Mouse (Mus musculus) layer of hippocampus, adult 9-11 months (tissue): ENCODE results near the gene Rpp25l.
"Not testable (repeated sequence)": the region's sequence is repeated elsewhere in the genome, so short reads cannot be mapped to it uniquely, and the experiment has no call there.

Experiments
- DNase-seq: peaks from one replicate; pipeline ENCODE4 v3.0.0; 2022

Rpp25l gene

DNA sequence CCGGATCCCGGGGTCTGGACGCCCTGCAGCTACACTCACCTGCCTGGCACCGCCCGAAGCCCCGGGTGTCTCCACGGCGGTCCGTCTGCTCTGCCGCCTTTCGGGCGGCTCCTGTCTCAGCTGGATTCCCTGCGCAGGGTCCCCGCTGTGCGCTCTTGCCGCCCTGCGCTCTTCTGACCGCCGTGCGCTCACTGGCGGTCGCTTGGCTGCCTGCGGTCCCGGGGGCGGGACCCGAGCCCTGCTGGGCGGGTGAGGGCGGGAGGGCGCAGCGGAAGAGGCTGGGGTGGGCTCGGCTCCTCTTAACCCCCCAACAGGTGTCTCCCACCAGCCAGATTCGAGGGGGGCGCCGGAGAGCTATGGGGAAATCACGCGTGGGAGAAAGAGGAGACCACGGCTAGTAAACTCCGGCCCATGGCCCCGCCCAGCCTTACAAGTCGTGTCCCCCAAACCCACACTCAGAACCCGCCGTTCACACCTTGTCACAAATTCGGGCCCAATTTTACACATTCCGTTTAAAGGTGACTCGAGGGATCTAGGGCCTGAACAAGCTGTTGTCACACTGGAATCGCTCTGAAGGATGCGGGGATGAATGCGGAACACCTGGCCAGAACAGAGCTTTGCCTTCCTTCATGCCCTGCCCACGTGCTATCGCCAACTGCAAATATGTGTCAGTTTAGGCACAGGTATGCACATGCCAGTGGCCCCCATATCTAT is 17.9 kb upstream of the Rpp25l start, which contains the start of gene Arid3c:
Arid3c (minus strand) TSS at position 91 of the 714 bp plus-strand sequence.
- DNase-seq, result no peak

- DNase-seq, result no peak
These were observed 13.7 kb upstream of the Rpp25l start for GRCm38 (mm10) chr4:41726826-41727621.

DNA sequence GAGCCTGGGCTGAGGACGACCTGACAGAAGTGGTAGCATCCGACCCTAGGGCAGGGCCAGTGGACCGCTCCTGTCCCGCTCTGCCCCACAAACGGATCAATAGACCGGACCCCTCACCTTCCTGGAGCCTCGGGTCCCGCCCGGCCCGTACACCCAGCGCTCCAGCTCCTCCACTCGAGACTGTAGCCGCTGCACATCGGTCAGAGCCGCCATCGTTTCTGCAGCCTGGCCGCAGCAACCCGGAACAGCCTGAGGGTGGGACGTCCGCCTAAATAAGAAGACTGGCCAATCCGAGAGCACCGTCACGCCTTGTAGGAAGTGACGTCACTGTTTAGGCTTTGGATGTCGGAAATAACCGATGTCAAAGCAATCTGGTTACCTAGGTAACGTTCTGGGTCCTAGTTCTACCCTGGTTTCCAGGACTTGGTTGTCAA is 9.6 kb upstream of the Rpp25l start, which contains the start of gene Dctn3:
Dctn3 (minus strand) TSS at position 253 of the 434 bp plus-strand sequence.
- peak; percentile 97 for DNase-seq

- DNase-seq, result no peak
These were observed 3.5 kb upstream of the Rpp25l start for GRCm38 (mm10) chr4:41716834-41717233.

- peak; percentile 55 for DNase-seq
These were observed 2.3 kb upstream of the Rpp25l start for GRCm38 (mm10) chr4:41715596-41715995.

- no peak for DNase-seq
These were observed 1.7 kb upstream of the Rpp25l start for GRCm38 (mm10) chr4:41715082-41715481.

GRCm38 (mm10) chr4:41714276-41714675 is 942 bp upstream of the Rpp25l start:
- DNase-seq, result peak; percentile 71

DNA sequence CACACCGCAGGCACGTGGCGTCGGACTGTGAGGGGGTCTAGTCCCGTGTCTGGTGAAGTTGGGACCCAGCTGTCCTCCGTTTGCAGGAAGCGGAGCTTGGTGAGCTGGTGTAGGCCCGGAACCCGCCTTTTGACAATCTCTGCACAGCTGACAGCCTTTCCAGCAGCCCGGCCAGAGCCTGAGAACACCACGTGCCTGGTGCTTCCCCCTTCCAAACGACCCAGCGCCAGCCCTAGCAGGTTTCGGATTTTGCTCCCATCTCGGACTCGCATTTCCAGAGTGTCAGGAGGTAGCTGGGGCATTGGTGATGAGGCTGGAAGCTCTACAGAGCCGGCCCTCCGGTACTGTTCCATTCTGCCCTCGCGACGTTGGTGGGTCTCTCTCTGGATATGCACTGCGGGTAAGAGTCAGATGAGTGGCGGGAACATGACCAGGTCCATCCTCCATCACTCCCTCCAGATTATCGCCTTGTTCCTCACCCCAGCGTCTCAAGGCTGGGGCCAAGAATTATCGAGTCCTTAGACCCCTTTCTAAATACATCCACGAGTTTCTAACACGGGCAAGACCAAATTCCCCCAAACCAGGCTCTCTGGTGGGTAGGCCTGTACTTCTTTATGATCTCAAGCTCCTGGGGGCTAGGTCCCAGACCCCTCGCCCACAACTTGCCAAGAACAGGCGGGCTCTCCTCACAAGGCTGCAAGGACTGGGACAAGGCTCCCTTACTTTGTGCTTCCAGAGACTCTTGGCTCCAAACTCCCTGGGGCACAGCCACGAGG is 725 bp downstream of the Rpp25l start:
- DNase-seq, result no peak

- DNase-seq, result peak; percentile 48
These were observed 1.5 kb downstream of the Rpp25l start for GRCm38 (mm10) chr4:41711705-41712375.

GRCm38 (mm10) chr4:41710229-41710628 is 3.1 kb downstream of the Rpp25l start:
- DNase-seq, result no peak

DNA sequence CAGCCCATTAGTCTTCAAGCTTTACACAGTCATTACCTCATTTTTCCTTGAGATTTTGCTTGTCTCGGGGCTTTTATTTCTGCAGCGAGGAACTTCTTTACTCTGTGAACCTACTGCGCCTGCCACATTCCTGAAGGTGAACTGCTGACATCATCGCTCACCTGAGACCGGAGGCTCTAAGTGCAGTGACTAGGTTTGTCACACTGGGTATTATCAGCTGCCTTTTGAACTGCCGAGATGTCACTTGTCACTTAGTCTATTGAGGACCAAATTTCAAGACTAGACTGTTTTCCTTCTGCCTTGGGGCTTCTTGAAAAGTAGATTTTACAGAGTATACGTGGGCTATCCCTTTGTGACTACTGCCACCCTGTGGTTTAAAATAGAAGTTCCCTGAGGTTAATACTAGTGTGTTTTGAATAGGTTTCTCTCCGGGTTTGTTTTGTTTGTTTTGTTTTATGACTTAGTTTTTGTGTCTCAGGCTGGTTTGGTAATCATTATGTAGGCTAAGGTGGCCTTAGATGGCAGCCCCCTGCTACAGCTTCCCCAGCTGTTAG is 5.1 kb downstream of the Rpp25l start:
- DNase-seq, result no peak

- peak; percentile 64 for DNase-seq
These were observed 6.3 kb downstream of the Rpp25l start for GRCm38 (mm10) chr4:41707011-41707535.

DNA sequence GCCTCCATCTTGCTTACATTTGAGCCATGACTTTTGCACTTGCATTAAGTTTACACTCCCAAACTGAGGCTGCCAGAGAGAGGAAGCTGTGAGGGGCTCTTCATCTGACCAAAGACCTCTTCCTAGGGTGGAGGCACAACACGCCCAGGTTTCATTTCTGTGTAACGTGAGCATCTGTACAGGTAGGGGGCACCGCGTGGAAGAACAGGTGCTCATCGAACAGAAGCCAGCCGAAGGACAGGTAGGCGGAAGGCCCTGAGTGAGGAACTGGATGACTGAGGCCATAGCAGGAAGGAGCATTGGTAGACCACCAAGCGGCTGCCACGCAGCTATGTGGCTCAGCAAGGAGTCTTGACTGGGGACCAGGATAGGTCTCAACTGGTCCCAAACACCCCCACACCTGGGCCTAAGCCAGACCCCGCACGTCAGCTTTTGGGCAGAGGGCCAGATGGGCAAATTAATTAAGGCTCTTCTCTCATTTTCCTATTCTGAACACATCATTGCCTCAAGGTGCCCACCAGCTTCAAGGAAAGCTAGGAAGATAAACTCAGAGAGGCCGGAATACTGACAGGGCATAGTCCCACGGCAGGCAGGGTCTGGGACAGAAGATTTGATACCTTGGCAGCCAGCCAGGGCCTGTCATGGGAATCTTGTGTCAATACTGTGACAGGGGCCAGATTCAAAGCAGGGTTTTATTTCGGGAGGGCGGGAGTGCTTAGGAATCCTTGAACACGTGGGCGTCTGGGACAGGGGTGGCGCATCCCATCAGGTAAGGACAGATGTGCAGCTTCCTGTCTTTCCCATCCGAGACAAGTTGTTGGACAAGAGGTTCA is 7.2 kb downstream of the Rpp25l start:
- DNase-seq, result no peak

- no peak for DNase-seq
These were observed 8.7 kb downstream of the Rpp25l start for GRCm38 (mm10) chr4:41704651-41705050.

GRCm38 (mm10) chr4:41702226-41702625 is 11.1 kb downstream of the Rpp25l start:
- not testable (repeated sequence) for DNase-seq

GRCm38 (mm10) chr4:41700224-41700623 is 13.1 kb downstream of the Rpp25l start:
- DNase-seq, result not testable (repeated sequence)

GRCm38 (mm10) chr4:41699783-41700182 is 13.6 kb downstream of the Rpp25l start, which contains the start of gene Il11ra1:
Gene Il11ra1 (plus strand): TSS chr4:41699989.
- DNase-seq, result not testable (repeated sequence)

- DNase-seq, result not testable (repeated sequence)
These were observed 14.8 kb downstream of the Rpp25l start for GRCm38 (mm10) chr4:41698421-41699016.

DNA sequence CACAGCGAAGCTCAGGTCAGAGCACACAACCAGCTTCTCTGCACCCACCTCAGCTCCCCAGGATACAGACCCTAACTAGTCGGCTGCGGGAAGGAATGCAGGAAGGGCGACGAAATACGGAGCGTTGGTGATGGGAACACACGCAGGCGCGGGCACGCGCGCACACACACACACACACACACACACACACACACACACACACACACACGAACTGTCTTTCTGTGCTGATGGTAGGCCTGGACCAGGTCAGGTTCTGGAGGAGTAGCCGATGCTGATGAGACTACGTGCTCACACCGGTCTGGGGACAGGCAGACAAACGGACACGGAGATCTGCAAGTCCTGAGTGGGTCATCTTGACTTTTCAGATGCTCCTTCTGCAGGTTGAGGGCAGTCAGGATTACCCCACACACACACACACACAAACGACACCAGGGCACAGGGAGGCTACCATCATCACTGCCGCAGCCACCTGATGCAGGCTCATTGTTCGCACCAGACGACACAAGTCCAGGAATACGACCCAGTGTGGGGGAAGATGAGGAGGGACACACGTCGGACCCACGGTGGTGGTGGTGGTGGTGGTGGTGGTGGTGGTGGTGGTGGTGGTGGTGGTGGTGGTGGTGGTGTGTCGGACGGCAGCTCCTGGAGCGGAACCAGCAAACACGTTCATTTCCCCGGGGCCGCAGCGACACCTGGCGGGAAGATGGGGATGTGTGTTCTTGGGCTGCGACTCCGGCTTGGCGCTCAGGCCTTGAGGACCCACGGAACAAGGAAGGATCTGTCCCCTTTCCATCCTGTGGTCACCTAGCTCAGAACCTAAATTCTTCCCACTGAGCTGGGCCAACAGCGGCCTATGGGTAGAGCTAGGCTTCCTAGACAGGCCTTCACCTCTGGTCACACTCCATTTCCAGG is 16.1 kb downstream of the Rpp25l start, which contains the start of gene Cntfr:
Cntfr (minus strand) TSS at position 160 of the 912 bp plus-strand sequence.
- DNase-seq, result not testable (repeated sequence)
